Mouse (Mus musculus): Measurements from ENCODE around the gene Dhrs3. TPM values are rescaled to one million over a fixed set of nuclear protein-coding genes. Genes with fewer than 3 reads are reported as not detected.

Dhrs3 gene
- polyA plus RNA-seq, 1 experiment from 2014 or later = 7.7 TPM

DNA sequence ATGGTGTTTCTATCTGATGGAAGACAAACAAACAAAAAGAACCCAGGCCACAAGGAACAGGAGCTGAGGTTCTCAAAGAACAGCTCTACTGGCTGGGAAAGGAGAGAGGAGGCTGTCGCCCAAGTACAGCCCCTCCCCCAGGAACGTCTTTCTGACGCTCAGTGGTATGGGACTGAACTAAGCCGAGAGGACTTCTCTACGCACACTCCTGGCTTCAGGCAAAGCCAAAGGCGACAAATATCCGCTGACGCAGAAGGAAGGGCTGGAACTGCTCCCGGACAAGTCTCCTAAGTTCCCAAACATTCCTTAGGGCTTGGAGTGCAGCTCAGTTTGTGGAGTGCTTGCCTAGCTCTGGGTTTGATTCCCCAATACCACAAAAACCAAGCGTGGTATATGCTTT, 37.7 kb downstream of the Dhrs3 start:
- 0 out of 2 replicates have a peak, but pooled peaks have one; percentile 53 for ATAC-seq (ENCODE audit: low FRiP score)
- H3K4me1 ChIP-seq = no peaks in the 10 kb centered on the region
- H3K4me2 ChIP-seq = no peak overlapping the region
- no peak overlapping the region for H3K4me3 ChIP-seq (replicated peaks)
- H3K27me3 ChIP-seq = no peaks in the 10 kb centered on the region
- H3K9me3 ChIP-seq = no peaks in the 10 kb centered on the region
- H3K36me3 ChIP-seq (replicated peaks) = no peaks in the 10 kb centered on the region
- H3K9ac ChIP-seq = no peak overlapping the region
- no peak overlapping the region for H3K27ac ChIP-seq
- 53% methylated on average over 10 of the region's 10 CpGs for WGBS

DNA sequence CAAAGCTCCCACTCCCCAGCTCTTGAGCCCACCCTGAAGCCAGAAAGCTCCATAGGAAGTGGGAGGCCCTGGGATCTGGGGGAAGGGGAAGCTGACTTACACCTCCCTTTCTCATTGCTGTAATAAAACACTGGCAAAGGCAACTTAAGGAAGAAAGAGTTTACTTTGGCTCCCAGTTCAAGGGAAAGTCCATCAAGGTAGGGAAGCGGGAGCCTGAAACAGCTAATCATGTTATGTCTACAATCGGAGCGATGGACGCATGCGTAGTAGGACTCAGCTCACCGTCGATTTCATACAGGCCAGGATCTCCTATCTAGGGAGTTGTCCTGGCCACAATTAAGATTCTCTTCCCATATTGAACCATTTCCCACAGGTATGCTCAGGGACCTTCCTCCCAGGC, 38.5 kb downstream of the Dhrs3 start:
- H3K36me3 ChIP-seq (replicated peaks) = no peaks in the 10 kb centered on the region
- H3K4me1 ChIP-seq = no peaks in the 10 kb centered on the region
- no peaks in the 10 kb centered on the region for H3K27me3 ChIP-seq
- no peak overlapping the region for H3K4me3 ChIP-seq (replicated peaks)
- H3K27ac ChIP-seq = no peak overlapping the region
- no peak overlapping the region for H3K4me2 ChIP-seq
- 92% methylated on average over 7 of the region's 7 CpGs for WGBS
- no peak overlapping the region for H3K9ac ChIP-seq
- no peak for ATAC-seq (ENCODE audit: low FRiP score)
- H3K9me3 ChIP-seq = no peaks in the 10 kb centered on the region

DNA sequence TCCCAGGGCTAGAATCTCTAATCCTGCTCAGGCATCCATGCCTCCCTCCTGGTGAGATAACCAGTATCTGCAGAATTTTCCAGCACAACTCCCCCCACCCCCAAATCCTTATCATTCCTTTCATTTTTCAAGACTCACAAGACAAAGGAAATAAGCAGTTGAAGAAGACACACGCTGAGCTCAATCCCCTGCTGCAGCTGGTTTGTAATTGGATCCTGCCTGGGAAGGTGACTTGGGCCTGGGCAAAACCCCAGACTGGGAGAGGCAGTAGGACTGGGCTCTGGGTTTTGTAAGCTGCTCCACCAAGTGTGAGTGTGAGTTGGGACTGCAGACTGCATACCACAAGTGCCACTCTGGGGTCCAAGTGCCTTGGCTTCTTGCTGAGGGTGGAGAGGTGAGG, 41.9 kb downstream of the Dhrs3 start:
- ATAC-seq (ENCODE audit: low FRiP score) = no peak
- 12% methylated on average over 1 of the region's 1 CpGs for WGBS
- Histone ChIP-seq H3K4me1 (no peaks in the 10 kb centered on the region), H3K9me3 (no peaks in the 10 kb centered on the region), H3K27me3 (no peaks in the 10 kb centered on the region), H3K4me3 (replicated peaks) (no peak overlapping the region), H3K27ac (no peak overlapping the region), H3K9ac (no peak overlapping the region), H3K36me3 (replicated peaks) (no peaks in the 10 kb centered on the region), H3K4me2 (no peak overlapping the region)

DNA sequence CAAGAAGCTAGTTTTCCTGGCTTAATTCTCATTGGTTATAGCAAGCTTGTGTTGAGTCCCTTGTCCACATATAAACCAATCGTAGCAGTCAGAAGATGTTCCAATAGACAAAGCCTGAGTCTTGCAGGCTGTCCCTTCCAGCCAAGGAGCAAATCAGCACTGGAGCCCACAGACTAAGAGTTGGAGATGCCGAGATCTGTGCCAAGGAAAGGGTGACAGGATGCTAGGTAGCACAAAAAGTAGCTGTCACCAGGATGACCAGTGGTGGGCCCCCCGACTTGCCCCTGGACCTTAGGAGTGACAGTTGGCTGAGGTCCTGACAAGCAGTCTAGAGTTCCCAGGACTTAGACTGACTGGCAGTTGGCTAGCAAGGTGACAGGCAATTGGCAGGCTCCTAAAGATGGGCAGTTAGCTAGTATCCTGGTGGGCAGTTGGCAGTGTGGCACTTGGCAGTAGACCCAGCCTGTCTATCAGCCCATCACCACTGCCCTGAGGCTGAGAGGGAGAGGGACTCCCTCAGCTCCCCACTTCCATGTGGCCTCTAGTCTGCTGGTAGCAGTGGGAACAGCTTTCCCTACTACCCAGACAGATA, 44.0 kb downstream of the Dhrs3 start:
- H3K27ac ChIP-seq = no peak overlapping the region
- WGBS = 86% methylated on average over 3 of the region's 3 CpGs
- H3K9me3 ChIP-seq = no peaks in the 10 kb centered on the region
- no peaks in the 10 kb centered on the region for H3K36me3 ChIP-seq (replicated peaks)
- H3K9ac ChIP-seq = no peak overlapping the region
- no peak overlapping the region for H3K4me3 ChIP-seq (replicated peaks)
- H3K4me2 ChIP-seq = no peak overlapping the region
- H3K4me1 ChIP-seq = no peaks in the 10 kb centered on the region
- no peak for ATAC-seq (ENCODE audit: low FRiP score)
- no peaks in the 10 kb centered on the region for H3K27me3 ChIP-seq

DNA sequence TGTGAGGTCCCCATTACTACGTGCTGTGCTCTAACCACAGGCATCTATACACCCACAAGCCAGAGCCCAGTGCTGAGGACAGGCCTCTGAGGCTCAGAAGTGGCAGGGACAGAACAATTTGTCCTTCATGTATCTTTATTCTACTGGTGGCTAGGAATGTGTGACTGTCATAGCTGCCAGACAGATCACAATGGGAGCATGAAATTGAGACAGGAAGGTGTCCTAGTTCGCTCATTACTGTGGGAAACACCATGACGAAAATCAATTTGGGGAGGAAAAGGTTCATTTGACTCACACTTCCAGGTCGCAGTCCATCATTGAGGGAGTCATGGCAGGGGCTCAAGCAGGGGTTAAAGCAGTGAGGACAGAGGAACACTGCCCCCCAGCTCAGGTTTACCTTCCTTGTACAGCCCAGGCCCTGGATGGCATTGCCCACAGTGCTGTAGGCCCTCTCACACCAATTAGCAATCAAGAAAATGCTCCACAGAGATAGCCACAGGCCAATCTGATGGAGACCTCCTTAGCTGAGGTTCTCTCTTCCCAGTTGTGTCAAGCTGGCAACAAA, 47.3 kb downstream of the Dhrs3 start:
- no peaks in the 10 kb centered on the region for H3K36me3 ChIP-seq (replicated peaks)
- H3K9me3 ChIP-seq = no peaks in the 10 kb centered on the region
- no peak for ATAC-seq (ENCODE audit: low FRiP score)
- H3K27me3 ChIP-seq = no peaks in the 10 kb centered on the region
- H3K4me2 ChIP-seq = no peak overlapping the region
- H3K9ac ChIP-seq = no peak overlapping the region
- H3K4me3 ChIP-seq (replicated peaks) = no peak overlapping the region
- WGBS = 82% methylated on average over 4 of the region's 4 CpGs
- H3K4me1 ChIP-seq = no peaks in the 10 kb centered on the region
- H3K27ac ChIP-seq = no peak overlapping the region

DNA sequence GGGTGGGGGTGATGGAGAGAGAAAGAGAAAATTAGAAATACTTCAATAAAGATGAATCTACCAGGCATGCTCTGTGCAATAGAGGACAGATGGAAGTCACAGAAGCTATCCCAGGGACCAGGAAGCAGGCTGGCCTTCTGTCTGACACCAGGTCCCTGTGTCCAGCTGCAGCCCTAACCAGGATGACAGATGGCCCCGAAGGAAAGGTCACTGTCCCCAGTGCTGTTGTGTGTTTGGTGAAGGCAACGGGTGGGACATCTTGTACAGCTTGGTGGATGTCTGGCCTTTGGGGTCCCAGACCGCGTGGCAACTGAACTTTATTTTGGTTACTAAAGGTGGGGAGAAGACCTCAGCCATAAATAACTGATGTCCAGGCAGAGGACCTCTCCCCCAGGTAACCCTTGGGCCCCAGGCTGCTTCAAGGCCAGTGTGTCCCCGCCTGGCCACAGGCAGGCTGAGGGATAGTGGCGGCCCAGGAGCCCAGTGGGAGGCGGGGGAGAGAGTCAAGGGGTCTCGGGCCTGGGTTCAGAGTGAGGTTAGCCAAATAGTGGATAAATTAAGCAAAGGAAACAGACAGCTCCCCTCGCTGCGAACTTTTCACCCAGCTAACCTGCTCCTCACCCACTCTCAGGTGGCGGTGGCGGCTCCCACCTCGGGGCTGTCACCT, 48.3 kb downstream of the Dhrs3 start:
- ATAC-seq (ENCODE audit: low FRiP score) = no peak
- 83% methylated on average over 13 of the region's 13 CpGs for WGBS
- H3K27ac ChIP-seq = no peak overlapping the region

DNA sequence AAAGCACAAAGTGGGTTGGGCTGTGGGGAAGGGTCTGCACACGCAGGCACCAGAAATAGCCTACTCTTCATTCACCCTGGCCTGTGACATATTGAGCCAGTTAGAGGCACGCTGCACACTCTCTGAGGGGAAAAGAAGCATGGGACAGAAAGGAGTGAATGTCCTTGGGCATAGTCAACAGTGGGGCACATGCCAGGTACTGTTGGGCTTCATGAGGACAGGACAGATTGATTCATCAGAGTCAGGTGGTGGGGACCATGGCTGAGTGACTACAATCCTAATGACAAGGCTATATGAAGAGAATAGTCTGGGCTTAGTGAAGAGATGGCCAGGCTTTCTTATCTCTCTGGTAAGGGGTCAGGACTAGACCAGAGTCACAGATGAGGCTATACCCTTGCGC, 49.8 kb downstream of the Dhrs3 start:
- no peaks in the 10 kb centered on the region for H3K9me3 ChIP-seq
- H3K4me2 ChIP-seq = no peak overlapping the region
- H3K36me3 ChIP-seq (replicated peaks) = no peaks in the 10 kb centered on the region
- 95% methylated on average over 3 of the region's 3 CpGs for WGBS
- H3K4me3 ChIP-seq (replicated peaks) = no peak overlapping the region
- ATAC-seq (ENCODE audit: low FRiP score) = no peak
- no peaks in the 10 kb centered on the region for H3K4me1 ChIP-seq
- H3K27ac ChIP-seq = no peak overlapping the region
- H3K27me3 ChIP-seq = no peaks in the 10 kb centered on the region
- no peak overlapping the region for H3K9ac ChIP-seq

More for the DNA sequence above, 48.3 kb downstream of the Dhrs3 start:
- Histone ChIP-seq H3K9me3 (no peaks in the 10 kb centered on the region), H3K36me3 (replicated peaks) (no peaks in the 10 kb centered on the region), H3K27me3 (no peaks in the 10 kb centered on the region), H3K9ac (no peak overlapping the region), H3K4me1 (no peaks in the 10 kb centered on the region), H3K4me2 (no peak overlapping the region), H3K4me3 (replicated peaks) (no peak overlapping the region)

DNA sequence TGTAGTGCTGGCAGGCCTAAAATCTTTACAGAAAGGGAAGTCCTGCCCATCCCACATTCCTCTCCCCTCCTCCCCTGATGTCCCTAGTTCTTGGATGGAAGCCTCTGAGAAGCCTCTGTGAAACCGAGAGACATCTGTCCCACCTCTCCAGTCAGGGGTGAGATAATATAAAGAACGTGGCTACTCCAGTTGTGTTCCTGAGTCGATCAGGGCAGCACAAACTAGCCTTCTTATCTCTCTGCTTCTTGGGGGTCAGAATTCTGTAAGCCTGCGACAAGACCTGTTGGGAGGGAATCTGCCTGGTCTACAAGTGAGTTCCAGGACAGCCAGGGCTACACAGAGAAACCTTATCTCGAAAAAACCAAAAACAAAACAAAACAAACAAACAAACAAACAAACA, 50.6 kb downstream of the Dhrs3 start:
- no peak for ATAC-seq (ENCODE audit: low FRiP score)
- Histone ChIP-seq H3K27me3 (no peaks in the 10 kb centered on the region), H3K9me3 (no peaks in the 10 kb centered on the region), H3K4me2 (no peak overlapping the region), H3K4me3 (replicated peaks) (no peak overlapping the region), H3K27ac (no peak overlapping the region), H3K36me3 (replicated peaks) (no peaks in the 10 kb centered on the region), H3K4me1 (no peaks in the 10 kb centered on the region), H3K9ac (no peak overlapping the region)
- WGBS = 87% methylated on average over 5 of the region's 5 CpGs

DNA sequence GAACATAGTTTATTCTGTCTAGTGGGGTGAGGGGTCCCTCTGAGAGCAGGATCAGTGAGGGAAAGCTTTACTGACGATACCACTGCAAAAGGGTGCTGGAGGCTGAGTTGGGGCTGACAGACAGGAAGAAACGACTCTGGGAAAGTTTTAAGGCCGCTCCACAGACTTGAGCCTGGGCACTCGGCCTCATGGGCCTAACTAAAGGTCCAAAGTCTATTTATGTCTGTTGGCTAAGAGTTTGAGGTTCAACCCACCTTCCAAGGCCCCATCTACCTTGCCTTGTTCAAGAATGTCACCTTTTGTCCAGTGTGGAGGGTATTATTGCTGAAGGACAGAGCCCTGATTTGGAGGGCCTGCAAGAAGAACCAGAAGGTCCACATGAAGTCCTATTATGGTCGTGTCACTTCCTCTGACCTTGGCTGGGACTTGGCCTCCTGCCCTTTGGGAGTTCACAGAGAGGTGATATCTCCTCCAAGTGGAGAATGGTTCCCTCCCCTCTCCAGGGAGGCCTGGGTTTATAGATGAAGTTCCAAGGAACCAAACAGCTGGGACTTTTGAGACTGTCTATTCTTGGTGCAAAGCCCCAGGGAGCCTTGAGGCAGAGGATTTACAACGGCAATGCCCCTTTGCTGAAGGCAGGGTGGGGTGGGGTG, 55.2 kb downstream of the Dhrs3 start:
- H3K4me3 ChIP-seq (replicated peaks) = no peak overlapping the region
- WGBS = 76% methylated on average over 6 of the region's 6 CpGs
- H3K27ac ChIP-seq = no peak overlapping the region
- H3K27me3 ChIP-seq = no peaks in the 10 kb centered on the region
- peaks cover 7% of the 10 kb centered on the region for H3K4me1 ChIP-seq
- no peak for ATAC-seq (ENCODE audit: low FRiP score)
- no peak overlapping the region for H3K9ac ChIP-seq
- H3K9me3 ChIP-seq = no peaks in the 10 kb centered on the region
- H3K36me3 ChIP-seq (replicated peaks) = no peaks in the 10 kb centered on the region
- no peak overlapping the region for H3K4me2 ChIP-seq

DNA sequence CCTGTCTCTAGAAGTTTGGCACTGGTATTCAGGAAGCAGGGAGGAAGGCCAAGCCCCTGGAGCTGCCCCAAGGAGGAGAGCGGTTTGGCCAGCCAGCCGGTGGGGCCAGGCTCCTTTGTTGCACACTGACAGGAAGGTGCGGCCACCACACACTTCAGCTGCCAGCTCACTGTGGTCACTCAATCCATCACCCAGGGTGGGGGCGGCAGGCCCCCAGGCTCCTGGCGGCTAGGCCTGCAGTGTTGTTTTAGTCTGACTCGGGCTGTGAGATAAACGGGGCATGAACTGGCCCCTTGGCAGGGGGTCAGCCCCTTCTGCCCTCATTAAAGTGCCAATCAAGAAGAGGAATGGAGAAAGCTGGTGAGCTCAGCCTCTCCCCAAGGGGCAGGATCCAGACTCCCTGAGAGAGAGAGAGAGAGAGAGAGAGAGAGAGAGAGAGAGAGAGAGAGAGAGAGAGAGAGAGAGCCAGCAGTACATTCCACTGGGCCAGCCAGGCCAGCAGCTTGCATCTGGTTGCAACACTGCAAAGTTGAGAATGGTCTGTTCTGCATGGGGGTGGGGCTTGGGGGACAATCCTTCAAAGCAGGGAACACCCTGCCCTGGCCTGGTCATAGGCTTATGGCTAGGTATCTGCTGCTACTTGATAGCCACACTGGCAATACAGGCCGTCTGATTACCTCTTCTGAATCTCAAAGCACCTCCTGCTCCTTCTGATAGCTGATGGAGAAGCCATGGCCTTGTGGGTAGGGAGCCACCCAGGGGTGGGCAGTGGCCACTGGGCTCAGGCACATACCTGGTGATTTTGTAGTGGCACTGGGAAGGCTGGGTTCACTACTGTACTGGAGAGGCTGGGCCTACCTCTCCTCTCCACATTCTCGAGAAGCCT, 57.1 kb downstream of the Dhrs3 start:
- Histone ChIP-seq H3K9ac (no peak overlapping the region), H3K4me3 (replicated peaks) (no peak overlapping the region), H3K4me1 (peaks cover 7% of the 10 kb centered on the region), H3K4me2 (no peak overlapping the region), H3K9me3 (no peaks in the 10 kb centered on the region), H3K27ac (no peak overlapping the region), H3K27me3 (no peaks in the 10 kb centered on the region), H3K36me3 (replicated peaks) (no peaks in the 10 kb centered on the region)
- 15% methylated on average over 9 of the region's 9 CpGs for WGBS
- ATAC-seq (ENCODE audit: low FRiP score) = no peak

DNA sequence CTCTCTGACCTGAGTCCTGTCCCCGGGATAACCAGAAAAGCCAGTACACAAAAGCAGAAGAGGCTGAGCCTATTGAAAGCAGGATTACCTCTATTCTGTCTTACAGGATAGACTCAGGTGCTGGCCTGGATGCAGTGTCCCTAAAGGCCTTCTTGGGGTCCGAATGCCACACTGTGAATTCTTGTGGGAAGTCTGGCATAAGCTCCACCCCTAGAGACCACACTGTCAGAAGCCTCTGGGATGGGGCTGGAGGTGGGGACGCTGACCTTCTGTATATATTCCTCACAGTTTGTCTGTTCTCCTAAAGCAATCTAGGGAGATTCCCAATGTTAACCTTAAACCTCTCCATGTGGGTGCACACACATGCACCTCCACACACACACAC, 57.7 kb downstream of the Dhrs3 start:
- no peak for ATAC-seq (ENCODE audit: low FRiP score)
- WGBS = 56% methylated on average over 3 of the region's 3 CpGs

DNA sequence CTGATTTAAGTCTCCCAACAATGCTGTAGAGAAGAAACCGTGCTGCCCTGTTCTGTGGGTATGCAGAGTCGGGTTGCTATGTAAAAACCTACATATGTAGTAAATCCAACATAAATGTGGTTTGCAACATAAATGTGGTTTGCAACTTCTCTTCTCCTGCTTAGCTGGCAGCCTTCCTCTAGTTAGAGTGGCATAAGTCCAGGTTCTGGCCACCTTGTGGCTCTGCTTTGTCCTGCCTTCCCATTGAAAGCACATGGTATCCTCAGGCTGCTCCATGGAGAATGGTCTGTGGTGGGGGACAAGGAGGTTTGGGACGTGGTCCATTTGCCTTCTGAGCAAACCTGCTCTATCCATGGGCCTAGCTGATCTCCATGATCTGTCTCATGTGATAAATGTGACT, 58.3 kb downstream of the Dhrs3 start:
- Histone ChIP-seq H3K4me2 (no peak overlapping the region), H3K4me3 (replicated peaks) (no peak overlapping the region), H3K36me3 (replicated peaks) (no peaks in the 10 kb centered on the region), H3K9me3 (no peaks in the 10 kb centered on the region), H3K27me3 (no peaks in the 10 kb centered on the region), H3K4me1 (peaks cover 7% of the 10 kb centered on the region), H3K27ac (no peak overlapping the region), H3K9ac (no peak overlapping the region)
- 84% methylated on average over 3 of the region's 3 CpGs for WGBS
- no peak for ATAC-seq (ENCODE audit: low FRiP score)

More for the DNA sequence above, 57.7 kb downstream of the Dhrs3 start:
- no peak overlapping the region for H3K9ac ChIP-seq
- no peaks in the 10 kb centered on the region for H3K9me3 ChIP-seq
- no peaks in the 10 kb centered on the region for H3K27me3 ChIP-seq
- no peaks in the 10 kb centered on the region for H3K36me3 ChIP-seq (replicated peaks)
- peaks cover 7% of the 10 kb centered on the region for H3K4me1 ChIP-seq
- H3K27ac ChIP-seq = no peak overlapping the region
- H3K4me3 ChIP-seq (replicated peaks) = no peak overlapping the region
- no peak overlapping the region for H3K4me2 ChIP-seq

Measured in forebrain, embryonic 12.5 days (tissue).